Mouse (Mus musculus): Measurements from ENCODE around the gene Cfap46.

The Cfap46 gene

GRCm38 (mm10) chr7:139580851-139581775 is 102.5 kb downstream of the Cfap46 start:
- DNase-seq (ENCODE audit: low read depth, low spot score), result no peak

DNA sequence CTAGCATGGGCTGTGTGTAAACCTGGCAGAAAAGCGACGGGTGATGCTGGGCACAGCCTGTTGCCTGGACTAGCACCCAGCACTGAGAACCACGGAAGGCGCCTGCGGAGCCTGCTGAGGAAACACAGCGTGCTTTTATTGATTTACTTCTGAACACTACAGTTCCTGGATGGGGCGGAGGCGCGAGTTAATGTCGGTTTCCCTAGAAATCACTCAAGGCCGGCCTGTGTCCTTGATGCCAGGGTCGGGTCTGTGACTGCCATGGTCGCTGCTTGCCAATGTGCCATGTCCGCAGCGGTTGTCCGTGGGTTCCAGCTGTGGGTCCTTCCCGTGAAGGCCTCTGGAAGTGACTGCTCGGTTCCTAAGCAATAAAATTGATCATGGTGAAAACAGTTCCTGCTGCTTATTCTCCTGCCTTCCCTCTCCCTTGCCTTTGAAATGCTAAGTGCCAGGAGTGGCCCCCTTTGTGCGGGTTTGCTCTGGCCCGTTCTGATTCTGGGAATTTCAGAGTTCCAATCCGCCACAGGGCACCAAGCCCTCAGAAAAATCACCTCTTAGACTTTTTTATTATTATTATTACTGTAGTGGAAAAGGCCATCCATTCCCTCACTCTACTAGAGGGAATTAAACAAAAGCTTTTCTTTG is 104.2 kb downstream of the Cfap46 start:
- DNase-seq (ENCODE audit: low read depth, low spot score), result no peak

DNA sequence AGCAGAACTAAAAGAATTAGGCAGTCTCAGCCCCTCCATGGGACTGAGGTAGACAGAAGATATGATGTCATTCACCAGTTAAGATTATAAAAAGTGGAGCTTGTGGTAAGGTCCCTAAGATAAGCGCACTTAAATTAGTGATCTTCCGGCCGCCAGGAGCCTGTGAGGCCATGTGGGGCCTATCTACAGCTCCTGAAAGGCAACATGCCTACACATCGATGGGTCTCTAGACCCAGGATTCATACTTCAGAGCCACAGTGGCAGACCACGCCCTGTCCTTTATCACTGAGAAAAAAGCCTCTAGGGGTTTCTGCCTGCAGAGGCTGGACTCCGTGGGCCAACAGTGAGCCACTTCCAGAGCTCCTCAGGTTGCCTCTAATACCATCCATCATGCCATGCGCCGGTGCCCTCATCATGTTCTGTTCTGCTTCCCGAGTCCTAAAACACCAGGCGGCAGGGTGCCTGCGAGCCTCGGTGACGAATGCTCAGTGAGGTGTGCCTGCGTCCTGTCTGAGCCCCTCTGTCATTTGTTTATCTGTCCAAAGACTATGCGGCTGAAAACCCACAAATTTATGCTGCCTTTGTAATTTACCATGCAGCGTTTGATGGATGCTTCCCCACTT is 107.4 kb downstream of the Cfap46 start:
- DNase-seq (ENCODE audit: low read depth, low spot score), result no peak

GRCm38 (mm10) chr7:139572665-139573064 is 111.0 kb downstream of the Cfap46 start:
- DNase-seq (ENCODE audit: low read depth, low spot score), result no peak

DNA sequence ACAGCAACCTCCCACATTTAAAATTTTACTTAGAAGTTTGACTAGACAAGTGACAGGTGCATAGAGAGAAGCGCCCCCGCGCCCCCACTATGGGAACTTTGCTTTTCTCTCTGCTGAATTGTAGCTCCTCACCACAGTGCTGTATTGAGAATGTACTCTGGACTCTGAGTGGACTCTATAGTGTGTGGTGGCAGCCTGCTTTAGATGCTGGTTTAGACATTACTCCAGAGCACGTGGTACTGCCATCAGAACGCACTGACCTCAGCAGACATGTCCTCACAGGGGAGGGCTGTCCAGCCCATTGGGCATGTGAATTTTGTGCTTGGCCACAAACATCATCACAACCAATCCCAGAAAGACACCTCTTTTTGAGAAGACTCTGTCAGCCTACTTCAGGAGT is 112.8 kb downstream of the Cfap46 start:
- DNase-seq (ENCODE audit: low read depth, low spot score), result no peak

DNA sequence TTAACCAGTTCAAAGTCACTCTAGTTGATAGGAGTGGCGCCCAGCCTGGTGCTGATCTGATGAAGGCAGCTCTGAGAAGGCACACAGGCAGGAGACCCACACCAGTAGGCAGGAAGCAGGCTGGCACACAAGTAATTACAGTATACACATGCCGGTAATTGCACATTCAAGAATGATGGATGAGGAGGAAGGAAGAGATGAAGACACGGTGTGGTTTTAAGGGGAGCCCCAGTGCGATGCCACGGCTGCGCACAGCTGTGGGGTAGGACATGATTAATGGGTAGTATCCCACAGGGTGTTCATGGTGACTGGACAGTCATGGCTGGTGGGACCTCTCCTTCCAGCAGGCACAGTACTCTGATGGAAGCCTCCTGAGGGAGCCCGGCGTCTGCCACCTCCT is 117.1 kb downstream of the Cfap46 start:
- DNase-seq (ENCODE audit: low read depth, low spot score), result no peak

GRCm38 (mm10) chr7:139565998-139566397 is 117.6 kb downstream of the Cfap46 start:
- no peak for DNase-seq (ENCODE audit: low read depth, low spot score)

GRCm38 (mm10) chr7:139564161-139564560 is 119.5 kb downstream of the Cfap46 start:
- no peak for DNase-seq (ENCODE audit: low read depth, low spot score)

- DNase-seq (ENCODE audit: low read depth, low spot score), result no peak
Observed at GRCm38 (mm10) chr7:139563425-139563824, 120.2 kb downstream of the Cfap46 start.

GRCm38 (mm10) chr7:139559659-139560058 is 124.0 kb downstream of the Cfap46 start:
- DNase-seq (ENCODE audit: low read depth, low spot score), result no peak

- DNase-seq (ENCODE audit: low read depth, low spot score), result no peak
Observed at GRCm38 (mm10) chr7:139556746-139557526, 126.7 kb downstream of the Cfap46 start.

DNA sequence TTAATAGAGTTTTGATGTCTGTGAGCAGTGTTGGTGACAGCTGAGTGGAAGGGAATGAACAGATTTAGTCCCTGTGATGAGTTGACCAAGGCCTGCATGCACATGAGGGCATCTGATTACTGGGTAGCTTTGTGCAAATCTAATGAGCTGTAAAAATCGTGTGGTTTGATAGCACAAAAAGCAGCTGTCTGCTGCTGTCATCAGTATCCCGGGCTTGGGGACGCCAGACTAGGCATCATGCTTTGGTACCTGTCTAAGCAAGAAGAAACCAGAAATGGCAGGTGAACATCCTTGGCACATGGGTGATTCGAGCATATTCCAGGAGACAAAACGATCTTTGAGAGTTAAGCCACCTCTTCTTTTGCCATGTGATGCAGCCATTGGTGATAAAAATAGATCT is 127.3 kb downstream of the Cfap46 start:
- DNase-seq (ENCODE audit: low read depth, low spot score), result no peak

DNA sequence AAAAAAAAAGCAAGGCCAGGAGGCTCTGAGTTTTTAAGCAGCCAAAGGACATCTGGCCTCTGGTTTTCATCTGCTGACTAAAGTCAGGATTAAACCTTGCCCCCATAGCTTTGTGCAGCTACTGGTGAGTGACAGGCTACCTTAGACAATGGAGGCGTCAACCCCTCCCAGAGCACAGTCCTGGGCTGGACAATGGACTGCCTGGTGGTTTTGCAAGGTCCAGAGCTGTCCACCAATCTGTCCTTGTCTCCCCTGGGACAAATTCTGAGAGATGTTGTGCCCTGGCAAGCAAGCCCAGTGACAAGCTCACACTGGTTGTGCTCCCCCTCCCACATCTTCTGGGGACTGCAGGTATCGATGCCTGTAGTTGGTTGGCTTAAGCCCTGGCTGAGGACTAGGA is 132.1 kb downstream of the Cfap46 start:
- DNase-seq (ENCODE audit: low read depth, low spot score), result no peak
